Mouse (Mus musculus) cerebellum, adult 2 months (tissue): ENCODE data around the gene Jmy.

Experiments used
- CTCF ChIP-seq: fragments of 200-500 bp; IDR thresholded peaks from 2 replicates; pipeline ENCODE4 v1.5.1; 2011; ENCODE audit warnings: low read depth, mild to moderate bottlenecking, control low read depth, low read length, moderate library complexity, borderline replicate concordance; ENCODE audit not compliant: insufficient read depth
- POLR2A ChIP-seq: fragments of 200-500 bp; IDR thresholded peaks from 2 replicates; pipeline ENCODE4 v1.6.1; 2011; ENCODE audit warnings: low read length, control low read depth, borderline replicate concordance; ENCODE audit not compliant: insufficient read depth

DNA sequence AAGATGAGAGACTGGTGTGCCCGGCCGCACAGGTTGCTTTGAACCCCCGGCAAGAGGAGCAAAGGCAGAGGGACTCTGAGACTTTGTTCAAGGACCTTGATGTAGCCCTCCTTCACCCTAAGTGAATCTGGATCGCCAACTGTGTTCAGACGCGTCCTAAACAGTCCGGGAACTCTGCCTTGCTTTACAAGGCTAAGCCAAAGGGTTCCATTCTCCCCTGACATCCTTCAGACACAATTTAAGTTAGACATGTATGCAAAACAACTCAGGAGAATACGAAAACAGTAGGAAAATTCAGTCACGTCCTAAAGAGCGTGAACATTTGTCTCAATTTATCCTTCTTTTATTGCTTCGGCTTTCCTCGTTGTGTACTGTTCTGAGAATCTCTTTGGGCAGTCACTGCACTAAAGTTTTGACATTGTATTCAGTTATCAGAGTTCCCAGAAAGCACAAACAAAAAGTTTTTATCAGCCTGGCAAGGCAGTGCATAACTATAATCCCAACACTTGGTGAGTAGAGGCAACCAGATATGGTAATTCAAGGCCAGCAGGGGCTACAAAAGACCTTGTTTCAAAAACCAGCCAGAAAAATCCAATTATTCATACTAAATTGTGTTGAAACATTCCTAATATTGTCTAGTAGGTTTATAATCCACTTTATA, 495 bp upstream of the Jmy start:
- TF ChIP-seq POLR2A: no peak
- no peak for TF ChIP-seq CTCF
